Mouse (Mus musculus) cerebellum, adult 9-11 months (tissue): ENCODE measurements around the gene Igf1r.
A peak's percentile ranks its signal among the peaks of the same experiment; 100 is the strongest.

Experiments
- DNase-seq: peaks from one replicate; pipeline ENCODE4 v3.0.0; 2022

Igf1r gene

GRCm38 (mm10) chr7:68189211-68189610 is 236.6 kb downstream of the Igf1r start:
- no peak for DNase-seq

- no peak for DNase-seq
Measured at GRCm38 (mm10) chr7:68189691-68190456, 237.2 kb downstream of the Igf1r start.

- DNase-seq: no peak
Measured at GRCm38 (mm10) chr7:68193958-68194695, 241.5 kb downstream of the Igf1r start.

GRCm38 (mm10) chr7:68199609-68200008 is 247.0 kb downstream of the Igf1r start:
- no peak for DNase-seq

- DNase-seq: no peak
Measured at GRCm38 (mm10) chr7:68205776-68206427, 253.3 kb downstream of the Igf1r start.

GRCm38 (mm10) chr7:68209039-68209438 is 256.4 kb downstream of the Igf1r start:
- DNase-seq: no peak

- DNase-seq: no peak
Measured at GRCm38 (mm10) chr7:68210417-68210816, 257.8 kb downstream of the Igf1r start.

- DNase-seq: peak; percentile 65
Measured at GRCm38 (mm10) chr7:68211883-68212282, 259.3 kb downstream of the Igf1r start.

- no peak for DNase-seq
Measured at GRCm38 (mm10) chr7:68213842-68214241, 261.2 kb downstream of the Igf1r start.

- DNase-seq: no peak
Measured at GRCm38 (mm10) chr7:68215522-68216070, 263.0 kb downstream of the Igf1r start.

GRCm38 (mm10) chr7:68218879-68219278 is 266.3 kb downstream of the Igf1r start:
- peak; percentile 28 for DNase-seq

GRCm38 (mm10) chr7:68221677-68222230 is 269.1 kb downstream of the Igf1r start:
- no peak for DNase-seq

- no peak for DNase-seq
Measured at GRCm38 (mm10) chr7:68223356-68223808, 270.8 kb downstream of the Igf1r start.

GRCm38 (mm10) chr7:68224006-68224405 is 271.4 kb downstream of the Igf1r start:
- no peak for DNase-seq

GRCm38 (mm10) chr7:68225427-68226054 is 272.9 kb downstream of the Igf1r start:
- DNase-seq: peak; percentile 30

- no peak for DNase-seq
Measured at GRCm38 (mm10) chr7:68227021-68227420, 274.4 kb downstream of the Igf1r start.

GRCm38 (mm10) chr7:68227621-68228020 is 275.0 kb downstream of the Igf1r start:
- no peak for DNase-seq

- DNase-seq: no peak
Measured at GRCm38 (mm10) chr7:68228491-68228890, 275.9 kb downstream of the Igf1r start.

GRCm38 (mm10) chr7:68230831-68231230 is 278.2 kb downstream of the Igf1r start:
- DNase-seq: no peak

GRCm38 (mm10) chr7:68232521-68232920 is 279.9 kb downstream of the Igf1r start:
- DNase-seq: no peak

GRCm38 (mm10) chr7:68233619-68234223 is 281.1 kb downstream of the Igf1r start:
- DNase-seq: no peak

GRCm38 (mm10) chr7:68236817-68237216 is 284.2 kb downstream of the Igf1r start:
- DNase-seq: no peak
